Mouse (Mus musculus) midbrain, embryonic 14.5 days (tissue): Measurements from ENCODE around the gene Gm10134. TPM values are rescaled to one million over a fixed set of nuclear protein-coding genes. Genes with fewer than 3 reads are reported as not detected.
A peak's percentile ranks its signal among the peaks of the same experiment; 100 is the strongest.

Source experiments
- ATAC-seq: fragments of 200-750 bp; cut with Nextera tagmentation; 2 replicates; pipeline ENCODE4 v1.8.0; 2017; ENCODE audit warnings: moderate number of reproducible peaks, moderate library complexity; ENCODE audit not compliant: low FRiP score, low TSS enrichment
- DNase-seq: peaks from one replicate; pipeline ENCODE4 v3.0.0-alpha.2; 2015
- H3K27ac ChIP-seq: fragments of 300-500 bp; sonication (generic); replicated peaks from 2 replicates; pipeline ENCODE4 v1.5.1; 2014; ENCODE audit warnings: mild to moderate bottlenecking, low read depth, low read length, moderate library complexity
- H3K27me3 ChIP-seq: fragments of 300-500 bp; sonication (generic); 2 replicates; pipeline ENCODE4 v1.6.1; 2014; ENCODE audit warnings: low read length, control low read depth, mixed read lengths; ENCODE audit not compliant: control insufficient read depth, insufficient read depth
- H3K36me3 ChIP-seq: fragments of 300-500 bp; sonication (generic); 2 replicates; pipeline ENCODE4 v1.6.1; 2014; ENCODE audit warnings: low read length, control low read depth; ENCODE audit not compliant: control insufficient read depth, insufficient read depth
- H3K4me1 ChIP-seq: fragments of 300-500 bp; sonication (generic); 2 replicates; pipeline ENCODE4 v1.6.1; 2014; ENCODE audit warnings: mild to moderate bottlenecking, antibody characterized with exemption, low read length, control low read depth; ENCODE audit not compliant: control insufficient read depth, insufficient read depth
- H3K4me2 ChIP-seq: fragments of 300-500 bp; sonication (generic); 2 replicates; pipeline ENCODE4 v1.6.1; 2014; ENCODE audit warnings: mild to moderate bottlenecking, low read length, moderate library complexity
- H3K4me3 ChIP-seq: fragments of 300-500 bp; sonication (generic); replicated peaks from 2 replicates; pipeline ENCODE4 v1.5.1; 2014; ENCODE audit warnings: low read depth, low read length
- H3K9ac ChIP-seq: fragments of 300-500 bp; sonication (generic); replicated peaks from 2 replicates; pipeline ENCODE4 v1.6.1; 2014; ENCODE audit warnings: mild to moderate bottlenecking, low read length, moderate library complexity
- H3K9me3 ChIP-seq: fragments of 300-500 bp; sonication (generic); 2 replicates; pipeline ENCODE4 v1.6.1; 2016; ENCODE audit warnings: low read length, control low read depth, mixed read lengths; ENCODE audit not compliant: control insufficient read depth
- WGBS: fragments of 180-500 bp; shearing (Covaris S2); extraction: QIAGEN DNeasy Blood & Tissue Kit; methylation state at CpG from one replicate; pipeline ENCODE4 v1.1.7; 2014; 5-methylcytosine and 5-hydroxymethylcytosine counted together
- polyA plus RNA-seq: library from polyadenylated mRNA; unstranded; fragments of >200 nt; fragmentation: Nextera tagmentation; extraction: Ambion mirVana; gene quantifications from 2 replicates; pipeline ENCODE4 v1.2.1, GENCODE M21; 2014

Gene Gm10134
- polyA plus RNA-seq, 1 experiment from 2014 or later = 1.8 TPM

- no peak overlapping the region for H3K4me3 ChIP-seq
- 50% methylated on average over 11 of the region's 11 CpGs for WGBS
- DNase-seq = peak; percentile 88
- no peak overlapping the region for H3K4me2 ChIP-seq
- no peak overlapping the region for H3K9ac ChIP-seq
- no peaks in the 10 kb centered on the region for H3K27me3 ChIP-seq
- peak; percentile 58; the same call in 1 of the 2 replicates for ATAC-seq
- no peaks in the 10 kb centered on the region for H3K9me3 ChIP-seq
- H3K27ac ChIP-seq = no peak overlapping the region
- no peaks in the 10 kb centered on the region for H3K4me1 ChIP-seq
- peaks cover 97% of the 10 kb centered on the region for H3K36me3 ChIP-seq
Measured at GRCm38 (mm10) chr2:28547237-28548172, 41.6 kb downstream of the Gm10134 start.

DNA sequence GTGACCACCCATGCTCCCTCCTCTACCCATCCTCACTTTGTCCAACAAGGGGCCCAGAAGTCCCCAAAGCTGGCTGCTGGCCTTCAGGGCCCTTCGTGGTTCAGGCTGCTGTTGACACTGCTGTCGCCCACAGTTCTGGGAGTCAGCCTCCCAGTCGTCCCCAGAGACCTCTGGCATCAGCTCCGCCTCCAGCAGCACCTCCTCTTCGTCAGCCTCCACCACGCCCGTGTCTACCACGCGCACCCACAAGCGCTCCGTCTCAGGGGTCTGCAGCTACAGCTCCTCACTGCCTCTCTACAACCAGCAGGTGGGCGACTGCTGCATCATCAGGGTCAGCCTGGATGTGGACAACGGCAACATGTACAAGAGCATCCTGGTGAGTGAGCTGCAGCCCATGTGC lies 43.3 kb downstream of the Gm10134 start:
- no peaks in the 10 kb centered on the region for H3K27me3 ChIP-seq
- H3K4me2 ChIP-seq = no peak overlapping the region
- no peak overlapping the region for H3K27ac ChIP-seq
- WGBS = 89% methylated on average over 13 of the region's 13 CpGs
- DNase-seq (no peak), ATAC-seq (no peak)
- no peak overlapping the region for H3K9ac ChIP-seq
- H3K36me3 ChIP-seq = peaks cover 99% of the 10 kb centered on the region
- no peaks in the 10 kb centered on the region for H3K9me3 ChIP-seq
- H3K4me1 ChIP-seq = no peaks in the 10 kb centered on the region
- no peak overlapping the region for H3K4me3 ChIP-seq

- Histone ChIP-seq H3K4me2 (no peak overlapping the region), H3K4me1 (no peaks in the 10 kb centered on the region), H3K9ac (no peak overlapping the region), H3K9me3 (no peaks in the 10 kb centered on the region), H3K27ac (no peak overlapping the region), H3K36me3 (peaks cover 77% of the 10 kb centered on the region), H3K27me3 (no peaks in the 10 kb centered on the region), H3K4me3 (no peak overlapping the region)
- 96% methylated on average over 5 of the region's 5 CpGs for WGBS
- no peak for DNase-seq
- ATAC-seq = no peak
Measured at GRCm38 (mm10) chr2:28552301-28552700, 46.4 kb downstream of the Gm10134 start.

Other genes starting within 250 kb of the Gm10134 start
- gene Ppp1r26, start 59.3 kb upstream of the Gm10134 start, polyA plus RNA-seq = 12.5 and 15.5 TPM in 2 replicates
- 1.4 and 2.6 TPM in 2 replicates for gene 1700007K13Rik, start 39.8 kb upstream of the Gm10134 start, polyA plus RNA-seq
- 47.0 and 51.2 TPM in 2 replicates for gene Mrps2, start 38.0 kb upstream of the Gm10134 start, polyA plus RNA-seq
- 1.3 TPM in 1 of 2 replicates, not detected in the other for gene Gbgt1, start 9.2 kb upstream of the Gm10134 start, polyA plus RNA-seq
- 97.9 and 101 TPM in 2 replicates for gene Ralgds, start 7.0 kb downstream of the Gm10134 start, polyA plus RNA-seq
- gene Cel, start 57.3 kb downstream of the Gm10134 start, polyA plus RNA-seq = not detected in 2 replicates
- gene Gtf3c5, start 77.7 kb downstream of the Gm10134 start, polyA plus RNA-seq = 30.5 and 31.0 TPM in 2 replicates
- gene Gfi1b, start 115.9 kb downstream of the Gm10134 start, polyA plus RNA-seq = 0.12 TPM in 1 of 2 replicates, not detected in the other
- 23.0 and 32.9 TPM in 2 replicates for gene Tsc1, start 135.1 kb downstream of the Gm10134 start, polyA plus RNA-seq
- gene Spaca9, start 193.6 kb downstream of the Gm10134 start, polyA plus RNA-seq = 1.1 and 1.6 TPM in 2 replicates
- 3.0 and 4.3 TPM in 2 replicates for gene Ak8, start 194.1 kb downstream of the Gm10134 start, polyA plus RNA-seq